Comparison of ENCODE assay signal across 13 mouse cellular contexts in the genomic region with DNA sequence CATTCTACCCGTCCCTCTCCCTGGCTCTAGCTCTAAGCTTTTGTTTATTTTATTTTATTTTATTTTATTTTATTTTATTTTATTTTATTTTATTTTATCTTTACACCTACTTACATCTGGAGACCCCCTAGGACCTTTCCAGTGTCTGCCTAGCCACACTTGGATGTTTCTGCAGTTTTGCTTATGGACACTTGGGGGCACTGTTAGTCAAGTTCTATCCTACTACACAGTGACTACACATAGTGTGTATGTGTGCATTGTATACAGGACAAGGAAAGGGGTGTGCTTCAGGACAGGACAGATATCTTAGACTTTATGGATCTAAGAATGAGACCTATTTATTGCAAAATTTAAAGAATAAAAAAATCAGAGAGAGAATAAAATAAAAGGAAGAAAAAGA.
DNase-seq lines count a peak whose midpoint lies in the region; ATAC-seq and TF ChIP-seq lines count a peak whose summit lies in the region.
"Had no signal": no experiment of that assay in that cellular context is flagged by ENCODE, and none has a peak within 500 bp of the region (broad histone marks: within the 10 kb centered on the region; RNA-seq: fewer than 3 reads in every experiment).

No protein-coding gene starts in this region.

- DNase-seq in hindbrain, embryonic 11.5 days (ENCODE audit: low spot score): peak; percentile 42
- DNase-seq in midbrain, postnatal 0 days (ENCODE audit: low spot score): peak; percentile 25
- DNase-seq in splenic B cell, adult 2 months (ENCODE audit: low read depth, low spot score): peak; percentile 18
- no peak for DNase-seq in frontal cortex, postnatal 36 days (ENCODE audit: low spot score in 2 of 2)
- DNase-seq in layer of hippocampus, postnatal 10 days (ENCODE audit: low spot score in 2 of 2): no peak
- DNase-seq: gastrocnemius, postnatal 25 days; liver, embryonic 13.5 days; right cerebral cortex, postnatal 25 days; thymus, postnatal 14 days had no signal

- H3K27ac ChIP-seq in hindbrain, embryonic 11.5 days (ENCODE audit: low read depth, low read length): no peak overlapping the region
- no peak overlapping the region for H3K27ac ChIP-seq in hindbrain, embryonic 12.5 days
- H3K27ac ChIP-seq in midbrain, postnatal 0 days (ENCODE audit: low read depth, low read length): no peak overlapping the region
- H3K27ac ChIP-seq in midbrain, embryonic 16.5 days (ENCODE audit: low read length): no peak overlapping the region
- H3K27ac ChIP-seq: kidney, embryonic 15.5 days; liver, embryonic 13.5 days had no signal

- no peak for ATAC-seq in hindbrain, embryonic 11.5 days (ENCODE audit: low FRiP score)
- ATAC-seq in hindbrain, embryonic 12.5 days (ENCODE audit: low FRiP score): no peak
- ATAC-seq in midbrain, postnatal 0 days (ENCODE audit: low FRiP score): no peak
- no peak for ATAC-seq in midbrain, embryonic 16.5 days
- ATAC-seq in common myeloid progenitor, adult 5-6 weeks (replicated peaks; ENCODE audit: low read depth, poor library complexity, severe bottlenecking): peak; percentile 63; the same call in 1 of the 2 replicates

- no peak overlapping the region for H3K4me3 ChIP-seq in hindbrain, embryonic 11.5 days (ENCODE audit: low read depth, low read length)
- no peak overlapping the region for H3K4me3 ChIP-seq in hindbrain, embryonic 12.5 days
- no peak overlapping the region for H3K4me3 ChIP-seq in midbrain, postnatal 0 days (ENCODE audit: low read depth, low read length)
- H3K4me3 ChIP-seq in midbrain, embryonic 16.5 days (ENCODE audit: low read depth, low read length): no peak overlapping the region
- H3K4me3 ChIP-seq: kidney, embryonic 15.5 days; liver, embryonic 13.5 days had no signal

- peak; percentile 66 for TF ChIP-seq CTCF in midbrain, postnatal 0 days (IDR thresholded peaks at IDR 0.05)

- H3K4me1 ChIP-seq in hindbrain, embryonic 11.5 days (replicated peaks; ENCODE audit: control insufficient read depth, insufficient read depth, low read length): no peaks in the 10 kb centered on the region
- H3K4me1 ChIP-seq in hindbrain, embryonic 12.5 days: no peaks in the 10 kb centered on the region
- no peaks in the 10 kb centered on the region for H3K4me1 ChIP-seq in midbrain, postnatal 0 days (ENCODE audit: insufficient read depth, low read length)
- H3K4me1 ChIP-seq in midbrain, embryonic 16.5 days (ENCODE audit: control insufficient read depth, insufficient read depth, low read length): no peaks in the 10 kb centered on the region
- H3K4me1 ChIP-seq: kidney, embryonic 15.5 days; liver, embryonic 13.5 days had no signal

- WGBS in hindbrain, embryonic 11.5 days: 42% methylated on average over 1 of the region's 1 CpGs
- WGBS in hindbrain, embryonic 12.5 days: 30% methylated on average over 1 of the region's 1 CpGs
- WGBS in midbrain, postnatal 0 days: 32% methylated on average over 1 of the region's 1 CpGs
- WGBS in midbrain, embryonic 16.5 days: 60% methylated on average over 1 of the region's 1 CpGs

- no peak overlapping the region for H3K4me2 ChIP-seq in hindbrain, embryonic 11.5 days (replicated peaks; ENCODE audit: low read depth, low read length)
- no peak overlapping the region for H3K4me2 ChIP-seq in hindbrain, embryonic 12.5 days (replicated peaks)
- H3K4me2 ChIP-seq in midbrain, postnatal 0 days (ENCODE audit: low read depth, low read length, poor library complexity, severe bottlenecking): no peak overlapping the region
- H3K4me2 ChIP-seq in midbrain, embryonic 16.5 days (ENCODE audit: low read length): no peak overlapping the region
- H3K4me2 ChIP-seq: kidney, embryonic 15.5 days; liver, embryonic 13.5 days had no signal

- H3K9ac ChIP-seq in hindbrain, embryonic 11.5 days (ENCODE audit: low read depth, low read length): no peak overlapping the region
- no peak overlapping the region for H3K9ac ChIP-seq in hindbrain, embryonic 12.5 days
- no peak overlapping the region for H3K9ac ChIP-seq in midbrain, postnatal 0 days (replicated peaks; ENCODE audit: low read length, poor library complexity, severe bottlenecking)
- no peak overlapping the region for H3K9ac ChIP-seq in midbrain, embryonic 16.5 days (ENCODE audit: low read depth, low read length)
- H3K9ac ChIP-seq: kidney, embryonic 15.5 days; liver, embryonic 13.5 days had no signal

- H3K36me3 ChIP-seq in hindbrain, embryonic 11.5 days (ENCODE audit: control insufficient read depth, insufficient read depth, low read length): no peaks in the 10 kb centered on the region
- no peaks in the 10 kb centered on the region for H3K36me3 ChIP-seq in hindbrain, embryonic 12.5 days
- H3K36me3 ChIP-seq in midbrain, postnatal 0 days (ENCODE audit: insufficient read depth, low read length): no peaks in the 10 kb centered on the region
- no peaks in the 10 kb centered on the region for H3K36me3 ChIP-seq in midbrain, embryonic 16.5 days (ENCODE audit: control insufficient read depth, insufficient read depth, low read length)
- H3K36me3 ChIP-seq in splenic B cell, adult 2 months (ENCODE audit: control insufficient read depth, insufficient read depth, low read length, poor library complexity, severe bottlenecking): no peaks in the 10 kb centered on the region
- H3K36me3 ChIP-seq: kidney, embryonic 15.5 days; liver, embryonic 13.5 days had no signal

- H3K9me3 ChIP-seq in hindbrain, embryonic 11.5 days (ENCODE audit: control insufficient read depth, low read length): no peaks in the 10 kb centered on the region
- no peaks in the 10 kb centered on the region for H3K9me3 ChIP-seq in hindbrain, embryonic 12.5 days (replicated peaks)
- H3K9me3 ChIP-seq in midbrain, postnatal 0 days (ENCODE audit: low read length): no peaks in the 10 kb centered on the region
- H3K9me3 ChIP-seq in midbrain, embryonic 16.5 days (replicated peaks; ENCODE audit: control insufficient read depth, low read length, poor library complexity, severe bottlenecking): no peaks in the 10 kb centered on the region
- H3K9me3 ChIP-seq: kidney, embryonic 15.5 days; liver, embryonic 13.5 days had no signal

- H3K27me3 ChIP-seq in hindbrain, embryonic 11.5 days (ENCODE audit: control insufficient read depth, insufficient read depth, low read length): no peaks in the 10 kb centered on the region
- no peaks in the 10 kb centered on the region for H3K27me3 ChIP-seq in hindbrain, embryonic 12.5 days
- H3K27me3 ChIP-seq in midbrain, postnatal 0 days (ENCODE audit: insufficient read depth, low read length): no peaks in the 10 kb centered on the region
- no peaks in the 10 kb centered on the region for H3K27me3 ChIP-seq in midbrain, embryonic 16.5 days (ENCODE audit: control insufficient read depth, insufficient read depth, low read depth, low read length)
- no peaks in the 10 kb centered on the region for H3K27me3 ChIP-seq in splenic B cell, adult 2 months (ENCODE audit: control insufficient read depth, insufficient read depth, low read length, poor library complexity, severe bottlenecking)
- H3K27me3 ChIP-seq: kidney, embryonic 15.5 days; liver, embryonic 13.5 days had no signal

Comparison
In these comparisons a context has a peak if more than half of its experiments do, and no peak if none do; other contexts are left out.
1. DNase-seq: peak in hindbrain, embryonic 11.5 days (single experiment), midbrain, postnatal 0 days (single experiment) and splenic B cell, adult 2 months (single experiment); none in frontal cortex, postnatal 36 days (0 of 2) and layer of hippocampus, postnatal 10 days (0 of 2).